Mouse (Mus musculus) forebrain, postnatal 0 days (tissue): ENCODE measurements at regions not wholly inside any gene's neighbourhood (a gene's known extent, or its start where the extent isn't known, plus 50 kb on each side); places are given as distances from the start of the nearest gene placed in this dataset.

Source experiments
- ATAC-seq: fragments of 200-750 bp; cut with Nextera tagmentation; 2 replicates; pipeline ENCODE4 v1.8.0; 2017; ENCODE audit warnings: mild to moderate bottlenecking, moderate library complexity
- DNase-seq: peaks from one replicate; pipeline ENCODE4 v3.0.0-alpha.2; 2015
- H3K27ac ChIP-seq: fragments of 300-500 bp; sonication (generic); 2 replicates; pipeline ENCODE4 v1.5.1; 2014; ENCODE audit warnings: low read depth, mild to moderate bottlenecking, antibody characterized with exemption, low read length, moderate library complexity, mixed read lengths
- H3K27me3 ChIP-seq: fragments of 300-500 bp; sonication (generic); 2 replicates; pipeline ENCODE4 v1.6.1; 2014; ENCODE audit warnings: mild to moderate bottlenecking, low read length, mixed read lengths; ENCODE audit not compliant: insufficient read depth
- H3K36me3 ChIP-seq: fragments of 300-500 bp; sonication (generic); 2 replicates; pipeline ENCODE4 v1.6.1; 2014; ENCODE audit warnings: mild to moderate bottlenecking, moderate library complexity; ENCODE audit not compliant: insufficient read depth
- H3K4me1 ChIP-seq: fragments of 300-500 bp; sonication (generic); 2 replicates; pipeline ENCODE4 v1.6.1; 2014; ENCODE audit warnings: antibody characterized with exemption; ENCODE audit not compliant: insufficient read depth
- H3K4me2 ChIP-seq: fragments of 300-500 bp; sonication (generic); 2 replicates; pipeline ENCODE4 v1.6.1; 2014; ENCODE audit warnings: low read depth, mild to moderate bottlenecking, moderate library complexity
- H3K4me3 ChIP-seq: fragments of 300-500 bp; sonication (generic); 2 replicates; pipeline ENCODE4 v1.5.1; 2014; ENCODE audit warnings: low read depth, low read length, mixed read lengths
- H3K9ac ChIP-seq: fragments of 300-500 bp; sonication (generic); 2 replicates; pipeline ENCODE4 v1.6.1; 2014; ENCODE audit warnings: mild to moderate bottlenecking
- H3K9me3 ChIP-seq: fragments of 300-500 bp; sonication (generic); 2 replicates; pipeline ENCODE4 v1.6.1; 2016; ENCODE audit warnings: low read length
- CTCF ChIP-seq: sonication (generic); IDR thresholded peaks from 2 replicates; pipeline ENCODE4 v1.5.1; 2016; ENCODE audit warnings: antibody characterized with exemption, control low read depth, low read depth
- WGBS: fragments of 180-500 bp; shearing (Covaris S2); extraction: QIAGEN DNeasy Blood & Tissue Kit; methylation state at CpG from one replicate; pipeline ENCODE4 v1.1.7; 2014; 5-methylcytosine and 5-hydroxymethylcytosine counted together

GRCm38 (mm10) chr7:64042978-64043377, 104.3 kb upstream of the Klf13 start:
- Histone ChIP-seq H3K4me2 (no peak overlapping the region), H3K9ac (no peak overlapping the region), H3K9me3 (no peaks in the 10 kb centered on the region), H3K4me3 (no peak overlapping the region), H3K36me3 (no peaks in the 10 kb centered on the region), H3K27ac (no peak overlapping the region), H3K4me1 (no peaks in the 10 kb centered on the region), H3K27me3 (no peaks in the 10 kb centered on the region)
- ATAC-seq (0 out of 2 replicates have a peak, but pooled peaks have one; percentile 8), DNase-seq (no peak)
- no peak for TF ChIP-seq CTCF
- WGBS, result 93% methylated on average over 2 of the region's 2 CpGs

- ATAC-seq (no peak), DNase-seq (no peak)
- no peaks in the 10 kb centered on the region for H3K9me3 ChIP-seq
- no peak overlapping the region for H3K4me3 ChIP-seq
- no peaks in the 10 kb centered on the region for H3K36me3 ChIP-seq
- no peak overlapping the region for H3K9ac ChIP-seq
- 95% methylated on average over 7 of the region's 7 CpGs for WGBS
- peak; percentile 32 for TF ChIP-seq CTCF
- H3K4me1 ChIP-seq, result no peaks in the 10 kb centered on the region
- H3K27ac ChIP-seq, result no peak overlapping the region
- no peaks in the 10 kb centered on the region for H3K27me3 ChIP-seq
- H3K4me2 ChIP-seq, result no peak overlapping the region
Observed at GRCm38 (mm10) chr7:64041303-64041702, 102.6 kb upstream of the Klf13 start.

DNA sequence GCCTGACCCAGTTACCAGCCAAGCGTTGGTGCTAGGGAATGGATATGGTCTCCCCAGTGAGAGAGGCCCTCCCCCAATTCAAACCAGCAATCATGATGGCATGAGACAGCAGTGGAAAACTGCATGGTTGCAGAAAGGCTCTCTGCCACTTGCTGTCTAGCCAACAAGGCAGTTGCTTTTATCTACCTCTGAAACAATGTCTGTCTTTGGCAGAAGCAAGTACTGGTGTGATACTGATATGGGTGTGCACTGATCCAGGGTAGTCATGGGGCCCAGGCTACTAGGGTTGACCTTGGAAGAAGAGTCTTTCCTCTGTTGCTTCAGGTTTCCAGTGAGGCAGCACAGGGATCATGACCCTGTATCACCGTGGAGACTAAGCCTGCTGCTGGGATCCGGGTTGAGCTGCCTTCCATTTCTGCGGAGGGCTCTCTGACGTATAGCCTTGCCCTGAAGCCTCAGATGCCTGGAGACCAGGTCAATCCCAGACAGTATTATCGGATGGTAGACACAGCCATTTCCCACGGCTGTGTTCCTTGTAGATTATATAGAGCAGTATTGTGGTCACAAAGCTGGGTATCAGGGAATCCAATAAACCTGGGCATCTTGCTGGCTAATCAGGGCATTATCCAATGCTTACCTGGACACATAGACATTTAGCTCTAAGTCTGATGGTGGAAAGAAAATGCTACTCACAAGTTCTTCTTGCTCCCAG, 101.5 kb upstream of the Klf13 start:
- Histone ChIP-seq H3K9me3 (no peaks in the 10 kb centered on the region), H3K4me3 (no peak overlapping the region), H3K9ac (no peak overlapping the region), H3K36me3 (no peaks in the 10 kb centered on the region), H3K27ac (no peak overlapping the region), H3K27me3 (no peaks in the 10 kb centered on the region), H3K4me2 (no peak overlapping the region), H3K4me1 (no peaks in the 10 kb centered on the region)
- DNase-seq (no peak), ATAC-seq (no peak)
- TF ChIP-seq CTCF, result no peak
- WGBS, result 86% methylated on average over 7 of the region's 7 CpGs

DNA sequence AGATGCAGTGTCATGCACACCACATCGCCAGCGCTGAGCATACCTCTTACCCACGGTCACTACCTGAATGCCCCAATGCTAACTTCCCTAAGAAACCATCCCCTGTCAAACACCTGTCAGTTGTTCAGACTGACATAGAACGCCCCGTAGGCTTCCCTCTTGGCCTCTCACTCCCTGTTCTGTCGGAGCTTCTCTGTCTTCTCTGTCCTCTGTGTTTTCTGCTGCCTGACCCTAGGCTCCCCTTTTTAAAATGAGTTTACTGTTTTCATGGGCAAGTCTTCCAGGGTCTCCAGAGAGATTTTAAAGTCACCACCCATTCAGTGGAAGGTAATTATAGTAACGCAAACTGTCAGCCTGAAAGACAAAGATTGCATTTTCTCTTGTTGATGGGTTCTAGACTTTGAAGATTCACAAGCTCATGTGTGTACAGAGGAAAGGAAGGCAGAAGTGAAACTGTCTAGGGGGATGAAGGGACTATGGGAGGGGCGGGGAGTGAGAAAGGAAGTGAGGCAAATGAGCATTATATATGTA, 99.1 kb upstream of the Klf13 start:
- ATAC-seq (no peak), DNase-seq (no peak)
- no peaks in the 10 kb centered on the region for H3K27me3 ChIP-seq
- no peak overlapping the region for H3K4me2 ChIP-seq
- no peak overlapping the region for H3K4me3 ChIP-seq
- TF ChIP-seq CTCF, result no peak
- WGBS, result 88% methylated on average over 8 of the region's 8 CpGs
- peaks cover 3% of the 10 kb centered on the region for H3K4me1 ChIP-seq
- H3K9me3 ChIP-seq, result no peaks in the 10 kb centered on the region
- no peak overlapping the region for H3K9ac ChIP-seq
- H3K36me3 ChIP-seq, result no peaks in the 10 kb centered on the region
- no peak overlapping the region for H3K27ac ChIP-seq

DNA sequence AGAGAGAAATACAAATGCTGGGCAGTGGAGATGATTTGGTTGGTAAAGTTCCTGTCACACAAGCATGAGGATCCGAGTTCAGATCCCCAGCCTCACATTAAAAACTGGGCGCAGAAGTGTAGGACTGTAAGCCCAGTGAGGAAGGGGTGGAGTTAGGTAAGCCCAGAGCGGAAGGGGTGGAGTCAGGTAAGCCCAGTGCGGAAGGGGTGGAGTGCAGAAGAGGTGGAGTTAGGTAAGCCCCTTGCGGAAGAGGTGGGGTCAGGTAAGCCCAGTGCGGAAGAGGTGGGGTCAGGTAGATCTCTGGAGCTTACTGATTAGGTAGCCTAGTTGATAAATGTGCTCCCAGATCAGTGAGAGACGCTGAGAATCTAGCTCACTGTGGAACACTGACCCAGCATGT, 97.4 kb upstream of the Klf13 start:
- whole genome bisulfite sequencing, result 94% methylated on average over 7 of the region's 7 CpGs
- H3K4me1 ChIP-seq, result peaks cover 5% of the 10 kb centered on the region
- no peak for TF ChIP-seq CTCF
- H3K27me3 ChIP-seq, result no peaks in the 10 kb centered on the region
- H3K4me2 ChIP-seq, result no peak overlapping the region
- no peaks in the 10 kb centered on the region for H3K9me3 ChIP-seq
- no peak for DNase-seq
- ATAC-seq, result no peak
- H3K9ac ChIP-seq, result no peak overlapping the region
- H3K36me3 ChIP-seq, result no peaks in the 10 kb centered on the region
- no peak overlapping the region for H3K27ac ChIP-seq
- no peak overlapping the region for H3K4me3 ChIP-seq

DNA sequence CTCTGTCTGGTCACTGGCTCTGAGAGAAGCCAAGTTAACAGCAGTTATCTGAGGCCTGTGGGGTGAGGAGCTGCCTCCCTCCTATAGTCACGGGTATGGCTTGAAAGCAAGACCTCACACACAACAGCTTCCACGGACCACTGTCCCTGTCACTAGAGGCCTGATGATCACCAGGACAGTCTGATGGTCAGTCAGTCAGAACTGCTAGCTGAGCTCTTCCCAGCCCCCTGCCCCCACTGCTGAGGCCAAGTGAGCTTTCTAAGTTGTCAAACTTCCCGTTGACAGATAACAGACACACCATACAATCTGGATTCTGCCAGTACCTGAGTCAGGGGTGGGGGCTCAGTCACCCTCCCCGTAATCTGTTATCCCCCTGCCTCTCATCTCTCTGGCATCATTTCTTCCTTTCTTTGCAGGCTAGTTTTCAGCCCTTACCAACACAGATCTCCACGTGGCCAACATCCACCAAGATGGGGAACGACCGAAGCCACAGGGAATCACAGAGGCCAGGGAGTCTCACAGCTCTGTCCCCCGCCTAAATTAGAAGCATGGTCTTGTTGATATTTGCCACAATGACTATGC, 96.4 kb upstream of the Klf13 start:
- WGBS, result 84% methylated on average over 8 of the region's 8 CpGs
- Histone ChIP-seq H3K9ac (no peak overlapping the region), H3K4me3 (no peak overlapping the region), H3K27me3 (no peaks in the 10 kb centered on the region), H3K36me3 (no peaks in the 10 kb centered on the region), H3K4me1 (peaks cover 5% of the 10 kb centered on the region), H3K9me3 (no peaks in the 10 kb centered on the region), H3K27ac (no peak overlapping the region), H3K4me2 (no peak overlapping the region)
- no peak for TF ChIP-seq CTCF
- ATAC-seq, result no peak
- no peak for DNase-seq

GRCm38 (mm10) chr7:64034493-64034892, 95.8 kb upstream of the Klf13 start:
- TF ChIP-seq CTCF, result no peak
- Histone ChIP-seq H3K36me3 (no peaks in the 10 kb centered on the region), H3K9ac (no peak overlapping the region), H3K4me3 (no peak overlapping the region), H3K27me3 (no peaks in the 10 kb centered on the region), H3K9me3 (no peaks in the 10 kb centered on the region), H3K27ac (no peak overlapping the region), H3K4me1 (peaks cover 5% of the 10 kb centered on the region), H3K4me2 (no peak overlapping the region)
- ATAC-seq (no peak), DNase-seq (no peak)
- 75% methylated on average over 1 of the region's 1 CpGs for WGBS
